Mouse (Mus musculus) forebrain, embryonic 10.5 days (tissue): ENCODE data around the gene Serpinb6b. TPM values are rescaled to one million over a fixed set of nuclear protein-coding genes. Genes with fewer than 3 reads are reported as not detected.
A peak's percentile ranks its signal among the peaks of the same experiment; 100 is the strongest.

Source experiments
- DNase-seq: peaks from one replicate; pipeline ENCODE4 v3.0.0-alpha.2; 2017; ENCODE audit warnings: low spot score; ENCODE audit errors: extremely low spot score
- H3K27ac ChIP-seq: fragments of 300-500 bp; sonication (generic); 2 replicates; pipeline ENCODE4 v1.5.1; 2016; ENCODE audit warnings: mild to moderate bottlenecking
- H3K27me3 ChIP-seq: fragments of 300-500 bp; sonication (generic); 2 replicates; pipeline ENCODE4 v1.6.1; 2016; ENCODE audit warnings: mild to moderate bottlenecking; ENCODE audit not compliant: poor library complexity, severe bottlenecking
- H3K36me3 ChIP-seq: fragments of 300-500 bp; sonication (generic); replicated peaks from 2 replicates; pipeline ENCODE4 v1.6.1; 2016; ENCODE audit warnings: mild to moderate bottlenecking, moderate library complexity
- H3K4me1 ChIP-seq: fragments of 300-500 bp; sonication (generic); 2 replicates; pipeline ENCODE4 v1.6.1; 2016
- H3K4me3 ChIP-seq: fragments of 300-500 bp; sonication (generic); 2 replicates; pipeline ENCODE4 v1.5.1; 2016; ENCODE audit warnings: mild to moderate bottlenecking, moderate library complexity
- H3K9me3 ChIP-seq: fragments of 300-500 bp; sonication (generic); 2 replicates; pipeline ENCODE4 v1.6.1; 2016; ENCODE audit warnings: mild to moderate bottlenecking, moderate library complexity
- WGBS: fragments of 180-500 bp; shearing (Covaris S2); methylation state at CpG from one replicate; pipeline ENCODE4 v1.1.7; 2016; 5-methylcytosine and 5-hydroxymethylcytosine counted together
- polyA plus RNA-seq: library from polyadenylated mRNA; unstranded; fragments of >200 nt; fragmentation: Nextera tagmentation; extraction: Ambion mirVana; gene quantifications from 2 replicates; pipeline ENCODE4 v1.2.1, GENCODE M21; 2016

The Serpinb6b gene
- polyA plus RNA-seq, 1 experiment from 2014 or later: 0.71 TPM

DNA sequence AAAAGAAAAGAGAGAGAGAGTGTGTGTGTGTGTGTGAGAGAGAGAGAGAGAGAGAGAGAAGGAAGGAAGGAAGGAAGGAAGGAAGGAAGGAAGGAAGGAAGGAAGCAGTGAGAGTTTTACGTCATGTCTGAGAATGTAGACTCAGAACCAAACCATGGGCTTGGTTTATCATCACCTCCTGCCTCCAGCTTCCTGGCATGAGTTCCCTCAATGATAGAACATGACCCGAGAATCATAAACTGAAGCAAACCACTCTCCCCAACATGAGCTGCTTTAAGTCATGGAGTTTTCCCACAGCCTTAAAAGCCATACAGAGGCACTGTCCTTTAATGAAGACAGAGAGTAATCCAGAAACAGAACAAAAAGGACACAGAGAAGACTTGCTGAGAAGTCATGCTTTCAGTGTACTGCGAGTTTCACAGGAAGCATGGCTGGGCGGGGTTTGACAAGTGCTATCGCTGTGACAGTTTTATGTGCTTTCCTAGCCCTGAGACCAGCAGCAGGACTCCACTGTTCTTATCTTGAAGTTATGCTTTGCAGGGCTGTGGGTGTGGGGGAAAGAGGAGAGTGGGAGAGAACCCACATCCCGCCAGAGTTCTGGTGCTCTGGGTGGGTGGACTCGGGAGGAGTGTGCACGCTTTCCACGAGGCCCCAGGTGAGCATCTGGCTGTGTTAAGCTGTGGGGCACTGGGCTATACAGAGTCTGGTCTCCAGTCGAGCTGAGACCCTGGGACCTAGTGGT is 28.3 kb downstream of the Serpinb6b start:
- no peak for DNase-seq
- no peaks in the 10 kb centered on the region for H3K36me3 ChIP-seq
- H3K4me1 ChIP-seq: no peaks in the 10 kb centered on the region
- H3K27ac ChIP-seq: no peak overlapping the region
- H3K27me3 ChIP-seq: no peaks in the 10 kb centered on the region
- peaks cover 4% of the 10 kb centered on the region for H3K9me3 ChIP-seq
- no peak overlapping the region for H3K4me3 ChIP-seq
- 84% methylated on average over 10 of the region's 10 CpGs for WGBS

DNA sequence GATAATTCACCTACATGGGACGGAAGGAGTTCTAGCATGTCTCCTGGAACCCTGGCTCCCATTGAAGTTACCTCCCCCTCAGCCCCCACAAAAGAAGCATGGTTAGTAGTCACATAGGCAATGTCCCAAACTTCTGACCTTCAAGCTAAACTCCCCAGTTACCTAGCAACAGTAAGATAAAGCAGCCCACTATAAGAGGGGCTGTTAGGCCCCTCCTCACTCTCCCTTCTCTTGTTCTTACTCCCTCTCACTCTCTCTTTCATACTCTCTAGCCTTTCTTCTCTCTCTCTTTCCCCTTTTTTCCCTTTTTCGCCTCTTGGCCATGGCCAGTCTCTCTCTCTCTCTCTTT is 28.9 kb downstream of the Serpinb6b start:
- Histone ChIP-seq H3K4me1 (no peaks in the 10 kb centered on the region), H3K36me3 (no peaks in the 10 kb centered on the region), H3K9me3 (peaks cover 4% of the 10 kb centered on the region), H3K27ac (no peak overlapping the region), H3K27me3 (no peaks in the 10 kb centered on the region), H3K4me3 (no peak overlapping the region)
- DNase-seq: no peak
- WGBS: 79% methylated on average over 2 of the region's 2 CpGs

GRCm38 (mm10) chr13:32995051-32995450 is 30.0 kb downstream of the Serpinb6b start:
- Histone ChIP-seq H3K27me3 (no peaks in the 10 kb centered on the region), H3K4me3 (no peak overlapping the region), H3K9me3 (peaks cover 4% of the 10 kb centered on the region), H3K36me3 (no peaks in the 10 kb centered on the region), H3K27ac (no peak overlapping the region), H3K4me1 (no peaks in the 10 kb centered on the region)
- WGBS: 75% methylated on average over 4 of the region's 4 CpGs
- no peak for DNase-seq

DNA sequence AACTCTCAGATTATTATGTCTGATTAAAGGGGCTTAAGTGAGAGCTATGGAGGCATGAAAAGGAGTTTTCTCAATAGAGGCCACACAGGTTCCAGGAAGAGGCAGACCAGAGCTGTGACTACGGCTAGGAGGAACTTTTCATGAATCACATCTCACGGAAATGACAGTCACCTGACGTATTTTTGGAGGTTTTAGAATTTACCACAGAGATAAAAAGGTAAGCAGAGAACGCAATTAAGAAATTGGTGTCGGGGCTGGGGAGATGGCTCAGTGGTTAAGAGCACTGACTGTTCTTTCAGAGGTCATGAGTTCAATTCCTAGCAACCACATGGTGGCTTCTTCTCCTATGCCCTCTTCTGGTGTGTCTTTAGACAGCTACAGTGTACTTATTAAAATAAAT is 36.3 kb downstream of the Serpinb6b start:
- Histone ChIP-seq H3K9me3 (no peaks in the 10 kb centered on the region), H3K4me1 (peaks cover 9% of the 10 kb centered on the region), H3K4me3 (no peak overlapping the region), H3K27me3 (no peaks in the 10 kb centered on the region), H3K27ac (no peak overlapping the region), H3K36me3 (no peaks in the 10 kb centered on the region)
- no peak for DNase-seq
- 90% methylated on average over 5 of the region's 5 CpGs for WGBS

GRCm38 (mm10) chr13:33002950-33003349 is 37.9 kb downstream of the Serpinb6b start, which contains the start of gene Serpinb9:
Serpinb9 (plus strand) TSS chr13:33003250.
- WGBS: 80% methylated on average over 3 of the region's 3 CpGs
- Histone ChIP-seq H3K27me3 (no peaks in the 10 kb centered on the region), H3K4me1 (peaks cover 9% of the 10 kb centered on the region), H3K9me3 (no peaks in the 10 kb centered on the region), H3K36me3 (no peaks in the 10 kb centered on the region), H3K4me3 (peak within 1 kb of the TSS; percentile 36), H3K27ac (peak within 1 kb of the TSS; percentile 72; the same call in 1 of the 2 replicates)
- no peak for DNase-seq

- WGBS: 79% methylated on average over 9 of the region's 9 CpGs
- Histone ChIP-seq H3K9me3 (no peaks in the 10 kb centered on the region), H3K36me3 (no peaks in the 10 kb centered on the region), H3K4me3 (peak overlapping the region; percentile 36), H3K27me3 (no peaks in the 10 kb centered on the region), H3K4me1 (peaks cover 9% of the 10 kb centered on the region), H3K27ac (peak overlapping the region; percentile 72)
- no peak for DNase-seq
Observed at GRCm38 (mm10) chr13:33003523-33004413, 38.8 kb downstream of the Serpinb6b start.

DNA sequence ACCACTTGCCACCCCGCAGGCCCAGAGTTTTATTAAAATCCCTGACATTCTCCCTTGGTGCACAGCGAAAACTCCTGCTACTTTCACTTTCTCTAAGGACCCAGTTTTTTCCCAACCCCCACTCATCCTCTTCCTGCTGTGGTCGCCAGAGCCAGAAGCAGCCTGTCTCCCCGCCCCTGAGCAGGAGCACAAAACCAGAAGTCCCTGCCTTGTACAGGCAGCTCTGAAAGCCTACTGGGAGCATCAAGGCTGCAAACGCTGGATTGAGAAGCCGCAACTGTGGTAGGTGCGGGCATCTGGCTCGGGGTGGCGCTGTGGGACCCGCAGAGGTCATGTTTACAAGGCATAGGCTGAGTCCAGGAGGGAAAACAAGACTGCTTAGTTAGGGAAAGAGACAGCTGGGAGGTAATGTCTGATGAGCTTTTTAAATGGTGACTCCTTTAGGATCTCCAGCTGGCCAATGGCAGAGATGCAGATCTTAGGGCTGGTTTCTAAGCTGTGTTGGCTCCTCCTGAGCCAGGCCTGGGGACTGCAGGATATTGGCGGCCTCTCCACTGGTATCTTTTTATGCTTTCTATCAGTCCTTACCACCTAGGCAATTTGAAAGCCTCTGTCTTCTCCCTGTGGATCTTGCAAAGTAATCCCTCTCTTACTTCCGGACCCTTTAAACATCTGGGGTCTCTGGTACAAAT is 39.6 kb downstream of the Serpinb6b start:
- peak overlapping the region; percentile 72 for H3K27ac ChIP-seq
- no peaks in the 10 kb centered on the region for H3K27me3 ChIP-seq
- H3K36me3 ChIP-seq: no peaks in the 10 kb centered on the region
- peak overlapping the region; percentile 36 for H3K4me3 ChIP-seq
- H3K4me1 ChIP-seq: peaks cover 9% of the 10 kb centered on the region
- no peaks in the 10 kb centered on the region for H3K9me3 ChIP-seq
- 24% methylated on average over 12 of the region's 12 CpGs for WGBS
- DNase-seq: peak; percentile 50

- Histone ChIP-seq H3K9me3 (no peaks in the 10 kb centered on the region), H3K4me1 (peaks cover 9% of the 10 kb centered on the region), H3K27ac (no peak overlapping the region), H3K4me3 (no peak overlapping the region), H3K27me3 (no peaks in the 10 kb centered on the region), H3K36me3 (no peaks in the 10 kb centered on the region)
- no peak for DNase-seq
- WGBS: 80% methylated on average over 2 of the region's 2 CpGs
Observed at GRCm38 (mm10) chr13:33005501-33006075, 40.6 kb downstream of the Serpinb6b start.

- H3K27ac ChIP-seq: no peak overlapping the region
- DNase-seq: no peak
- WGBS: 84% methylated on average over 3 of the region's 3 CpGs
Observed at GRCm38 (mm10) chr13:33006555-33006954, 41.5 kb downstream of the Serpinb6b start.

DNA sequence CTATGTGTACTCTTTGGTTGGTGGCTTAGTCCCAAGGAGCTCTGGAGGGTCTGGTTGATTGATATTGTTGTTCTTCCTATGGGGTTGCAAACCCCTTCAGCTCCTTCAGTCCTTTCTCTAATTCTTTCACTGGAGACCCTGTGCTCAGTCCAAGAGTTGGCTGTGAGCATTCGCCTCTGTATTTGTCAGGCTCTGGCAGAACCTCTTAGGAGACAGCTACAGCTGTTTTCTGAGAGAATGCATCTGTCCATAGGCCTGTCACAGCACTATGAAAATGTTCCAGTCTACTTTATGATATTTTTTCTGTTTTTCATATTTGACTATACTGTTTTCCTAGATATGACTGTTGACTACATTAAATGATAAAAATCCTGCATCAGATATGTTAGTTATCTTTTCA is 47.4 kb downstream of the Serpinb6b start:
- no peaks in the 10 kb centered on the region for H3K4me1 ChIP-seq
- no peaks in the 10 kb centered on the region for H3K27me3 ChIP-seq
- H3K36me3 ChIP-seq: no peaks in the 10 kb centered on the region
- no peaks in the 10 kb centered on the region for H3K9me3 ChIP-seq
- no peak for DNase-seq
- no peak overlapping the region for H3K4me3 ChIP-seq
- H3K27ac ChIP-seq: no peak overlapping the region
- WGBS: 85% methylated on average over 1 of the region's 1 CpGs

More at GRCm38 (mm10) chr13:33006555-33006954, 41.5 kb downstream of the Serpinb6b start:
- Histone ChIP-seq H3K9me3 (no peaks in the 10 kb centered on the region), H3K4me3 (no peak overlapping the region), H3K36me3 (no peaks in the 10 kb centered on the region), H3K4me1 (peaks cover 9% of the 10 kb centered on the region), H3K27me3 (no peaks in the 10 kb centered on the region)

DNA sequence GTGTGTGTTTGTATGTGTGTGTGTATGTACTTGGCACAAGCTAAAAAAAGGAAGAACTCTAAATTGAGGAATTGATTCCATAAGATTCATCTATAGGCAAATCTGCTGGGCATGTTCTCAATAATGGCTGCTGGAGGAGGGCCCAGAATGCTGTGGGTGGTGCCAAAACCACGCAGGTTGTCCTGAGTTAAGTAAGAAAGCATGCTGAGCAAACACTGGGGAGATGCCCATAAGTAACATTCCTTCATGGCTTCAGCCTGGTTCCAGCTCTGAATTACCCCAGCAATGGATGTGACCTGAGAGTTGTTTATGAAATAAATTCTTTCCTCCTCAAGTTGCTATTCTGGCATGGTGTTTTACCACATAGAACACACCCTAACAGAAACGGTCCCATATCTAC is 48.3 kb downstream of the Serpinb6b start:
- Histone ChIP-seq H3K9me3 (no peaks in the 10 kb centered on the region), H3K36me3 (no peaks in the 10 kb centered on the region), H3K27ac (no peak overlapping the region), H3K4me3 (no peak overlapping the region), H3K4me1 (no peaks in the 10 kb centered on the region), H3K27me3 (no peaks in the 10 kb centered on the region)
- 81% methylated on average over 2 of the region's 2 CpGs for WGBS
- no peak for DNase-seq

- H3K4me1 ChIP-seq: no peaks in the 10 kb centered on the region
- H3K27ac ChIP-seq: no peak overlapping the region
- H3K27me3 ChIP-seq: no peaks in the 10 kb centered on the region
- no peaks in the 10 kb centered on the region; the same call in 1 of the 2 replicates for H3K9me3 ChIP-seq
- WGBS: 91% methylated on average over 1 of the region's 1 CpGs
- DNase-seq: no peak
- H3K4me3 ChIP-seq: no peak overlapping the region
- no peaks in the 10 kb centered on the region for H3K36me3 ChIP-seq
Observed at GRCm38 (mm10) chr13:33022371-33022770, 57.4 kb downstream of the Serpinb6b start.
